Mouse (Mus musculus) layer of hippocampus, adult 11-12 months (tissue): ENCODE measurements around the gene Snx18.

Experiments
- DNase-seq: peaks from one replicate; pipeline ENCODE4 v3.0.0; 2022; ENCODE audit warnings: low spot score

Gene Snx18

DNA sequence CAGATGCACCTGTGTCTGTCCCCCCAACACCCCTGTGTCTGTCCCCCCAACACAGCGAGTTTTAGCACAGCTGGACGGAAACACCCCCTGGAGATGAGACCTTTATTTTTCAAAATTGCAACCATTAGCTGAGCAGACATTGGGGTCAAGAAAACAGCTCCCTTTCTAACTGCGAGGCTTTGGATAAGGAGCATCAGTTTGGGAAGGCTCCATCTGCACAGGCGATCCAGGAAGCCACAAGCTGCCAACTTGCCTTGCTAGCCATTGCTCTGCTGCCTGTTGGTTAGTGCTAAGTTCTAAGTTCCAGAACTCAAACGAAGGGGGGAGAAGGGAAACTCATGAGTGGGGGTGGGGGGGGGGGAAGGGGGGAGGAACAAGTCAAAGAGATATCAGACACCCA lies 51.4 kb downstream of the Snx18 start:
- DNase-seq, result no peak

DNA sequence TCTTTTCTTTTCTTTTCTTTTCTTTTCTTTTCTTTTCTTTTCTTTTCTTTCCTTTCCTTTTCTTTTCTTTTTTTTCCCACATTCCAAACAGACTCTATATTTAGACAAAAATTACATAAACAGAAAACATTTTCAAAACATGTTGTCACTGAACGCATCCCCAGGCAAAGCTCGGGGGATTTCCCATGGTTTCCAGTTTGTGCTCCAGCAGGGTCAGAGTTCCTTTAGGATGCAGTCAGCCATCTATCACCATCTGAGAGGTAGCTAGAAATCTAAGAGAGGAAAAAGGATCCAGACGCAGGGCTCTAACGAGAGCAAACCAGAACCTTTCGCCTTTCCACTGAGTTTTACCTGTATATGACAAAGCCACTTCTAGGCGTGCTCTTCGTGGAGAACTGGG lies 52.0 kb downstream of the Snx18 start:
- DNase-seq, result no peak

DNA sequence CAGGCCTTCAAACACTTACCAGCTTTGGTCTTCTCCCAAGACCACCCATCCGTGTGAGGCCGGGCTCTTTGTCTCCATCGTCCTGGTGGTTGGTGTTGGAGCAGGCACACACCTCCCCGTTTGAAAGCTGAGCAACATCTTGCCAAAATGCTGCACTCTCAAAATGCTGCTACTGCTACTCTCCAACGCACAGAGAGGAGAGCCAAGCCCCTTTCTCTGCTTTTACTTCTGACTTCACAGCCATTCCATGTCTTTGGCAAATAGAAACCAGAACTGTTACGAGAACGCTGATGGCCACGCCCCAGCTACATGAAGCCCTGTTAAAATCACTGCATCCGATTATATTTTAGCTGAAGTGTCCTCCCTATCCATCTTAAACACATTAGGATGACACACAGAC lies 58.7 kb downstream of the Snx18 start:
- DNase-seq, result no peak

- DNase-seq, result no peak
Measured at GRCm38 (mm10) chr13:113556538-113556937, 61.8 kb downstream of the Snx18 start.

- no peak for DNase-seq
Measured at GRCm38 (mm10) chr13:113555226-113555625, 63.1 kb downstream of the Snx18 start.

DNA sequence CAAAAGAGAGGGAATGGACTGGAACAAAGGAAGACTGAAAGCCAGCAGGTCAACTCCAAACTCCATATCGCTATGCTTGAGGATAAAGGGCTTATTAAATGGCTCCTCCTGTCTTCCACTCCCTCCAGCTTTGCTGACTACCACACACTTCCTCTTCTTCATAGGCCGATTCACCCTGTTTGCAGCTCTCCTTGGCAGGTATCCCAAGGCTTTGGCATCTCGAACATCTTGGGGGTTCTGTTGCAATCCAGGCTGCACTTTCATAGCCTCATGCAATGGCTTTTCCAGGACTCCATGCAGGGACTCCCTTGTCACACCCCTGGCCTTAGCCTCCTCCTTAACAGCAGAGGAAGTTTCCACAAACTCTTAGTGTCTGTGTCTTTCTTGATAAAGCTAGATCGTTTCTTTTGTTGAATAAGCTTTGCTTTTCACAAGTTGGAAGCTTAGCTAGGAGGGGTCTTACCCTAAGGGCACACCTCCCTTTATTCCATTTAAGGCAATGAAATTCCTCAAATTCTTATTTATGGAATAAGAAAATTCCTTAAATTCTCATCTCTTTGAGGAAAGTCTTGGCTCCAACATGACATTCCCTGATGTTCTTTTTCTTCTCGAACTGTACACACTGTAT lies 64.6 kb downstream of the Snx18 start:
- DNase-seq, result no peak

DNA sequence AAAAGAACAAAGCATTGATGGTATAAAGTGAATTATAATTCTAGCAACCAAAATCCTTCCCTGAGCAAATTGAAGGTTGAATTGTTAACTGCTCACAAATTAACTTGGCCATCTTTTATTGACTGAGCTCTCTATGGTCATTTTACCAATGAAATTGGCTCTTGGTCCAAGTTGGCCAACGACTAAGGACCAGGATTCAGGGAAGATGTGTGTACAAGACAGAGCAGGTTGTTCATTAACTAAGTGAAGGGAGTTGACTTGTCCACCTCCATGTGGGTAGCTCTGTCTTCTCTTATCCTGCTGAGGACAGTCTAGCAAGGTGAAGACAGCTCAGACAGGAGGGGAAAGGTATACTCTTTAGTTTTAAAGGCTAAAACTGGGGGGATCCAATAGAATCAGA lies 66.0 kb downstream of the Snx18 start:
- no peak for DNase-seq

DNA sequence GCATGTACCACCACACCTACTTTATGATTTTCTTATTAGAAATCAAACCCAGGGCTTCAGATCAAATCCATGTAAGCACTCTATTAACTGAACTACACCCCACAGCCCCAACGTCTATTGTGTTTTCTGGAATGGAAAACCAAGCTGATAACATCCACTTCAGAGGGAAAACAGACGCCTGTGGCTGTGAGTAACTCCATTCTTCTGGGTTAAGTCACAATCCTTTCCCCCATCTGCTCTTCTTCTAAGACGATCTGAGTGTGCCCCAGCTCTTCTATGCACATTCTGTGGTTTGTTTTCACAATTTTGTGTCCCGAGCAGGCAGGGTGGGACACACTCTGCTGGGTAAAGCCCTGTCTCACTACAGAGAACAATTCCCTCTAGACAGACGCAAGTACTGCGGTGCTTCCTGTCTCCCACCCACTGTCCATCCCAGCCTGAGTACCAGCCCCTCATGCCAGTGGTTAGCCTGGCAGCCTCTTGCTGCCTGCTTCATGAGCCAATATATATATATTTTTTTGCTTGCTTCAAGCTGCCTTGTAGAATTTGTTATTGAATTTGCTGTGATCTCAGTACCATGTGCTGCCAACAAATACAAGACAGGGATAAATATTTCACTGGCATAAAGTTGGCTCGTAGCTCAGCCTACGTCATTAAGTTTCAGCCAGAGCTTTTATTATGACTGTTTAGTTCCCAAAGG lies 67.3 kb downstream of the Snx18 start:
- DNase-seq, result no peak

GRCm38 (mm10) chr13:113549021-113549420 lies 69.3 kb downstream of the Snx18 start:
- no peak for DNase-seq

DNA sequence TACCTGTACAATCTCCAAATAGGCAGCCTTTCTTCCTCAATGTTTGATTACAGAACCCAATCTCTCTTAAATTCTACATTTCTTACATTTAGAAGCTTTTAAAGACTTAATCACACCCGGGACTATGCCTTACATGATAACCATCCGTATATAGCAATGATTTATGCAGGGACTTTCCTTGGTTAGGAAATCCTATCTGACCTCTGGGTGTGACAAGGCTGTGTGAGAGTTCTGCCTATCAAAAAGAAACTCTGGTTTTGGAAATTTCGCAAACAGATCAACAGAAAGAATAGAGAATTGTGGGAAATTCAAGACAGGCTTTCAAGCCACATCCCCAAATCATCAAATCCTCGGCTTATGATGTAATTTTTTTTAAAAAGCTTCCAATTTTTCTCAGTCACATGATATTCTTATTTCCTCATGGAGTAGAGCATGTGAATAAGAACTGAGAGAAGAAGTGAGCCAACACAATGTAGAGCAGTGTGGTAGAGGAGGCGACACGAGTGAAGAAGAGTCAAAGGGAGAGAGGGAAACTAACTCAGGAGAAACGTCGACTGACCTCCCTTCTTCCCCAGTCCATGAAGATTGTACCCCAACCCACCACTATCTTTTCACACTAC lies 70.4 kb downstream of the Snx18 start:
- DNase-seq, result no peak

- DNase-seq, result no peak
Measured at GRCm38 (mm10) chr13:113542374-113542773, 76.0 kb downstream of the Snx18 start.
